Mouse (Mus musculus) lung, postnatal 36 days (tissue): ENCODE measurements around the gene Pml.
"Not testable (repeated sequence)": the region's sequence is repeated elsewhere in the genome, so short reads cannot be mapped to it uniquely, and the experiment has no call there.

Source experiments
- DNase-seq: peaks from one replicate; pipeline ENCODE4 v3.0.0; 2022; ENCODE audit warnings: mixed read lengths

Gene Pml

GRCm38 (mm10) chr9:58271109-58271508, 21.5 kb upstream of the Pml start:
- DNase-seq = peak; percentile 69

GRCm38 (mm10) chr9:58270081-58270480, 20.5 kb upstream of the Pml start:
- DNase-seq = no peak

GRCm38 (mm10) chr9:58268384-58269313, 19.1 kb upstream of the Pml start:
- peak; percentile 85 for DNase-seq

GRCm38 (mm10) chr9:58267046-58267445, 17.5 kb upstream of the Pml start:
- DNase-seq = no peak

GRCm38 (mm10) chr9:58266571-58267011, 17.0 kb upstream of the Pml start:
- peak; percentile 61 for DNase-seq

- DNase-seq = no peak
Measured at GRCm38 (mm10) chr9:58265368-58265767, 15.8 kb upstream of the Pml start.

- no peak for DNase-seq
Measured at GRCm38 (mm10) chr9:58262507-58262906, 12.9 kb upstream of the Pml start.

GRCm38 (mm10) chr9:58255704-58256685, 6.4 kb upstream of the Pml start:
- peak; percentile 30 for DNase-seq

GRCm38 (mm10) chr9:58255105-58255504, 5.5 kb upstream of the Pml start:
- no peak for DNase-seq

- not testable (repeated sequence) for DNase-seq
Measured at GRCm38 (mm10) chr9:58253805-58254122, 4.2 kb upstream of the Pml start.

- peak; percentile 98 for DNase-seq
Measured at GRCm38 (mm10) chr9:58253033-58253804, 3.6 kb upstream of the Pml start, which contains the start of gene Stoml1. TSS of gene Stoml1 (plus strand) at chr9:58253164.

- DNase-seq = not testable (repeated sequence)
Measured at GRCm38 (mm10) chr9:58250730-58251129, 1.1 kb upstream of the Pml start.

- DNase-seq = no peak
Measured at GRCm38 (mm10) chr9:58250322-58250721, 736 bp upstream of the Pml start.

GRCm38 (mm10) chr9:58248746-58249413, 706 bp downstream of the Pml start:
- DNase-seq = no peak

- peak; percentile 90 for DNase-seq
Measured at GRCm38 (mm10) chr9:58247064-58247759, 2.4 kb downstream of the Pml start.

GRCm38 (mm10) chr9:58246083-58246591, 3.4 kb downstream of the Pml start:
- DNase-seq = no peak

- no peak for DNase-seq
Measured at GRCm38 (mm10) chr9:58243696-58244095, 5.9 kb downstream of the Pml start.

GRCm38 (mm10) chr9:58242696-58243095, 6.9 kb downstream of the Pml start:
- no peak for DNase-seq

GRCm38 (mm10) chr9:58241780-58242485, 7.7 kb downstream of the Pml start:
- DNase-seq = peak; percentile 85

- DNase-seq = no peak
Measured at GRCm38 (mm10) chr9:58234502-58235015, 15.0 kb downstream of the Pml start.
